Mouse (Mus musculus) heart, embryonic 14.5 days (tissue): ENCODE measurements around the gene Sgms1. TPM values are rescaled to one million over a fixed set of nuclear protein-coding genes. Genes with fewer than 3 reads are reported as not detected.
A peak's percentile ranks its signal among the peaks of the same experiment; 100 is the strongest.

ENCODE experiments used
- ATAC-seq: fragments of 200-750 bp; cut with Nextera tagmentation; 2 replicates; pipeline ENCODE4 v1.8.0; 2017; ENCODE audit warnings: low read depth, moderate TSS enrichment; ENCODE audit not compliant: insufficient number of reproducible peaks, insufficient read depth, low FRiP score
- H3K27ac ChIP-seq, 2 experiments: fragments of 200-500 bp in 1 of 2; fragments of 300-500 bp in 1 of 2; sonication (generic) in 1 of 2; replicated peaks in 1 of 2; 2 replicates each; pipeline ENCODE4 v1.5.1; 2012 to 2014; ENCODE audit warnings: low read depth in 2 of 2, low read length in 2 of 2, control low read depth in 1 of 2, mild to moderate bottlenecking in 1 of 2, mixed read lengths in 1 of 2; ENCODE audit not compliant: control insufficient read depth in 1 of 2, insufficient read depth in 1 of 2
- H3K27me3 ChIP-seq: fragments of 300-500 bp; sonication (generic); 2 replicates; pipeline ENCODE4 v1.6.1; 2014; ENCODE audit warnings: mild to moderate bottlenecking, low read length, control low read depth; ENCODE audit not compliant: control insufficient read depth, insufficient read depth
- H3K36me3 ChIP-seq: fragments of 300-500 bp; sonication (generic); 2 replicates; pipeline ENCODE4 v1.6.1; 2014; ENCODE audit warnings: mild to moderate bottlenecking, control low read depth, low read length, mixed read lengths; ENCODE audit not compliant: control insufficient read depth, insufficient read depth
- H3K4me1 ChIP-seq, 2 experiments: fragments of 200-500 bp in 1 of 2; fragments of 300-500 bp in 1 of 2; sonication (generic) in 1 of 2; 2 replicates each; pipeline ENCODE4 v1.6.1; 2012 to 2014; ENCODE audit warnings: low read length in 2 of 2, control low read depth in 1 of 2, mixed read lengths in 1 of 2; ENCODE audit not compliant: control insufficient read depth in 2 of 2, insufficient read depth in 2 of 2
- H3K4me2 ChIP-seq: fragments of 300-500 bp; sonication (generic); 2 replicates; pipeline ENCODE4 v1.6.1; 2014; ENCODE audit warnings: mild to moderate bottlenecking, low read length
- H3K4me3 ChIP-seq, 2 experiments: fragments of 200-500 bp in 1 of 2; fragments of 300-500 bp in 1 of 2; sonication (generic) in 1 of 2; 2 replicates each; pipeline ENCODE4 v1.5.1; 2012 to 2014; ENCODE audit warnings: low read length in 2 of 2, mild to moderate bottlenecking in 2 of 2, control low read depth in 1 of 2, low read depth in 1 of 2, moderate library complexity in 1 of 2; ENCODE audit not compliant: control insufficient read depth in 1 of 2, insufficient read depth in 1 of 2
- H3K9ac ChIP-seq: fragments of 300-500 bp; sonication (generic); 2 replicates; pipeline ENCODE4 v1.6.1; 2014; ENCODE audit warnings: mild to moderate bottlenecking, low read length
- H3K9me3 ChIP-seq: fragments of 300-500 bp; sonication (generic); 2 replicates; pipeline ENCODE4 v1.6.1; 2016; ENCODE audit warnings: low read length, control low read depth; ENCODE audit not compliant: control insufficient read depth
- WGBS: fragments of 180-500 bp; shearing (Covaris S2); extraction: QIAGEN DNeasy Blood & Tissue Kit; methylation state at CpG from one replicate; pipeline ENCODE4 v1.1.7; 2014; 5-methylcytosine and 5-hydroxymethylcytosine counted together
- polyA plus RNA-seq: library from polyadenylated mRNA; unstranded; fragments of >200 nt; fragmentation: Nextera tagmentation; extraction: Ambion mirVana; gene quantifications from 2 replicates; pipeline ENCODE4 v1.2.1, GENCODE M21; 2014

Sgms1 gene
- polyA plus RNA-seq, 1 experiment from 2014 or later: 41.3 TPM

DNA sequence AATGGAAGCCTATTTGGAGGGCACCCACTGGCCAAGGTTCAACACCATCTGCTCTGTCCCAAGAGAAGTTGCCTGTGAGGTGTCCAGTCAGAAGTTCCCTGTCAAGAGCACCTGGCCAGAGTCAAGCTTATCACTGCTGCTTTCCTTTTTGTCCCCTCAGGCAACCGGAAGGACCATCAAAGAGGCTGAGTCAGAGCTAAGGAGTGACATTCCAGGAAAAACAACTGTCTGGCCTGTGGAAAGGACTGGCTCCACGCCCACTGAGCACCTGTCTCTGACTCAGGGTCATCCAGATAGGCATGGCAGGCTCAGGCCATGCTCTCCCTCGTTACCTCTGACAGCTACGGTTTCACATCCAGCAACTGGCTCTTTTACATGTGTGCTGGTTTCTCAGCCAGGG is 147.4 kb downstream of the Sgms1 start:
- Histone ChIP-seq H3K4me2 (no peak overlapping the region), H3K27ac (0 out of 4 replicates have a peak overlapping the region, but pooled peaks of 1 of the 2 experiments have one; percentile 24), H3K36me3 (no peaks in the 10 kb centered on the region), H3K9me3 (no peaks in the 10 kb centered on the region; the same call in 1 of the 2 replicates), H3K27me3 (no peaks in the 10 kb centered on the region), H3K4me1 (peaks cover 20 to 30% of the 10 kb centered on the region in 2 experiments), H3K9ac (no peak overlapping the region), H3K4me3 (no peak overlapping the region)
- WGBS: 37% methylated on average over 4 of the region's 4 CpGs
- no peak for ATAC-seq

DNA sequence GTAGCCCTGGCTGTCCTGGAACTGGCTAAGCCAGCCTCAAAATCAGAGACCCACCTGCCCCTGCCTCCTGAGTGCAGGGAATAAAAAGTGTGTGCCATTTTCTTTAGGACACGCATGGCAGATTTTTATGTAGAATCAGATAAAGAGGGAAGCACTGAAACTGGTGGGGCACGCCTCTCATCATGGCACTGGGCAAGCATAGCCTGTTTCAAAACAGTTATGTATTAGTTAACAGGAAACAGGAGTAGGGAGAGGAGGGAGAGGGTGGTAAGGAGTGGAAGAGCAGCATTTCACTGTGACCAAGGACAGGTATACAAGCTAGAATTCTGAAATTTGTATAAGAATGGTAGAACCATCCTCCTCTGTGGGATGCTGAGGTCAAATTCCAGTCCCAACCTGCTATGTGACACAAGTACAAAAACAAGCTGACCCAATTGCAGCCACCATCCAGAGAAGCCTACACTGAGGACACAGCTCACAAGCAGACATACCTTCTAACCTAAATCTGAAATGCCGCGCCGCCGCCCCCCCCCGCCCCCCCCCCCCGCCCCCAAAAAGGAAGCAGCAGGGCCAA is 149.0 kb downstream of the Sgms1 start:
- Histone ChIP-seq H3K36me3 (no peaks in the 10 kb centered on the region), H3K9me3 (no peaks in the 10 kb centered on the region; the same call in 1 of the 2 replicates), H3K27ac (no peak overlapping the region), H3K9ac (no peak overlapping the region), H3K4me2 (no peak overlapping the region), H3K27me3 (no peaks in the 10 kb centered on the region), H3K4me1 (peaks cover 20 to 30% of the 10 kb centered on the region in 2 experiments), H3K4me3 (no peak overlapping the region)
- no peak for ATAC-seq
- WGBS: 81% methylated on average over 8 of the region's 8 CpGs

DNA sequence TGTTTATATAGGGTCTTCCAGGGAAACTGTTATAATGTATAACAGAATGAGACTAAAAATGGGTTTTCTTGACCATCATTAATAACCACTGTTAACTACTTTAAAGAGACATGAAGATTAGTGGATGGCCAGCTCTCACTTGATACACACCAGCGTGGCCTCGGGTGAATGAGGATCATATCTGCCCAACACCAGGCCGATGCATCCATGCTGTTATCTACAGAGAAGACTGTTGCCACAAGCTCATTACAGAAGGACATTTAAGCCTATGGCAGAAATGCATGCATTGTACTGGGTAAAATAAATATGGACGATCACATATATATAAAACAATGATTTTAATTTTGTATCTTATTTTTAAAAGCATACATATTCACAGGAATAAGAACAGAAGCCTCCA is 149.6 kb downstream of the Sgms1 start:
- Histone ChIP-seq H3K9ac (no peak overlapping the region), H3K36me3 (no peaks in the 10 kb centered on the region), H3K27me3 (no peaks in the 10 kb centered on the region), H3K4me1 (peaks cover 18 to 27% of the 10 kb centered on the region in 2 experiments), H3K27ac (no peak overlapping the region), H3K4me2 (no peak overlapping the region), H3K4me3 (no peak overlapping the region), H3K9me3 (no peaks in the 10 kb centered on the region; the same call in 1 of the 2 replicates)
- WGBS: 58% methylated on average over 4 of the region's 4 CpGs
- ATAC-seq: no peak

DNA sequence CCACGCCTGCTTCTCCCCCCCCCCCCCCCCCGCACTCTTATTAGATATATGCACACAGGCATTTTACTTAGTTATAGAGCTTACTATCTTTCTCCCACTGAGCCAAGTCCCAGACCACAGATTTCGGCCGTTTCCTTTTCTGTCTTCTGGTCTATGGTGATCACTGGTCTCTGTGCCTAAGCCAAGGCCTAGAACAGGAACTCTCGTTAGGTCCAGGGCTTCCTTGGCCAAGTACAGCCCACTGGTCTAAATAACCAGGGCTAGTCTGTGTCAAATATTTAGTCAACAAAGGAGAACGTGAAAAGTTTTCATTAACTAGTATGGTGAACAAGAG is 150.1 kb downstream of the Sgms1 start:
- Histone ChIP-seq H3K4me2 (no peak overlapping the region), H3K4me3 (no peak overlapping the region), H3K9ac (no peak overlapping the region), H3K9me3 (no peaks in the 10 kb centered on the region; the same call in 1 of the 2 replicates), H3K4me1 (peaks cover 18 to 26% of the 10 kb centered on the region in 2 experiments), H3K36me3 (no peaks in the 10 kb centered on the region), H3K27me3 (no peaks in the 10 kb centered on the region), H3K27ac (no peak overlapping the region)
- ATAC-seq: no peak
- 66% methylated on average over 6 of the region's 6 CpGs for WGBS

DNA sequence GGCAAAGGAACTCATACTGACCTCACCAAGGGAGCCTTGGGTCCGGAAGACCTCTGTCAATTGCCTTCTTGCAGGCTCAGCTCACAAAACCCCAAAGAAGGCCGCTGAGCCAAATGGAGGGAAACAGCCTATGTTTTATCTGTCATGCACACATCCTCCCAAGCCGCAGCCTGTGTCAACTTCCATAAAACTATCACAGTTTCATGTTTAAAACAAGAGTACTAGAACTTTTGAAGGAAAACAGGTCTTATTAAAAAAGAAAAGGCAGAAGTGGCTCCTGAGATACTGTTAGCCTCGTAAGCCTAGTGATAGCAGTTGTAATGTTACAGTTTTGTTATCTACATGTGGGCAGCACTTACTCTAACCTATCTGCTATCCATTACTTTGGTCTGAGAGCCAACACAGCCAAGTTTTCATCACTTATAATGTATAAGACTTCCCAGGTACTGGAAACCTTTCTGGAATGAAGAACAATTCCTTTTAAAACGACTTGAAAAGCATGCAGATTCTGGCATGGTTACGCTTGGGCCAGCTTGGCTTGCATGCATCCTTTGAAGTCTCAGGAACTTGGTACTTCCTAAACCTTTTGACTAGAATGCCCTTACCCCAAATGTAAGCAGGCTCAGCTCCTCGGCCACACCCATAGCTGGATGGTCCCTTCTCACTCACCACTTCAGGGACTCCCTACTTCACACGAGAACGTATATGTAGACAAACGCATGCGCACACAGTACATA is 150.6 kb downstream of the Sgms1 start:
- H3K9ac ChIP-seq: no peak overlapping the region
- H3K27me3 ChIP-seq: no peaks in the 10 kb centered on the region
- no peak overlapping the region for H3K4me3 ChIP-seq
- 57% methylated on average over 11 of the region's 11 CpGs for WGBS
- peak overlapping the region in 1 of 2 experiments; percentile 28; a peak in 1 of 4 replicates for H3K27ac ChIP-seq
- no peaks in the 10 kb centered on the region; the same call in 1 of the 2 replicates for H3K9me3 ChIP-seq
- H3K4me1 ChIP-seq: peaks cover 18 to 26% of the 10 kb centered on the region in 2 experiments
- no peaks in the 10 kb centered on the region for H3K36me3 ChIP-seq
- no peak overlapping the region for H3K4me2 ChIP-seq
- ATAC-seq: no peak; the same call in 1 of the 2 replicates

DNA sequence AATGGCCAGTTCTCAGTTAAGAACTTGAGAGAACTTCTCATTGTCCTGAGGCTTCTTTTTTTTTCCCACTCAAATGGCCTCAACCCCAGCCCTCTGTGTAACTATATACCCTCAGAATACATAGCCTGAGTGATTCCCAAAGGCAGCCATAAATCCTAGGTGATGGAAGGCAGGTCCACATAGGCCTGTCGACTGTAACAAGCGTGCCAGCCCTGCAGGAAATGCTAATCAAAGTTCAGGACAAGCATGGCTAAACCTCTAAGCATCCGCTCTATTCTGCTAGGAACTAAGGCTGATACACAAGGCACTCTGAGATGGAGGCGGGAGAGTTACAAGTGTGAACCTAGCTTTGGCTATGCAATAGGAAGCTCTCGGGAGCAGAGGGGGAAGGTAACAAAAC is 151.8 kb downstream of the Sgms1 start:
- Histone ChIP-seq H3K9me3 (no peaks in the 10 kb centered on the region), H3K27ac (no peak overlapping the region), H3K9ac (no peak overlapping the region), H3K27me3 (no peaks in the 10 kb centered on the region), H3K36me3 (no peaks in the 10 kb centered on the region), H3K4me2 (no peak overlapping the region), H3K4me1 (peaks cover 18 to 26% of the 10 kb centered on the region in 2 experiments), H3K4me3 (no peak overlapping the region)
- ATAC-seq: no peak
- 55% methylated on average over 5 of the region's 5 CpGs for WGBS

DNA sequence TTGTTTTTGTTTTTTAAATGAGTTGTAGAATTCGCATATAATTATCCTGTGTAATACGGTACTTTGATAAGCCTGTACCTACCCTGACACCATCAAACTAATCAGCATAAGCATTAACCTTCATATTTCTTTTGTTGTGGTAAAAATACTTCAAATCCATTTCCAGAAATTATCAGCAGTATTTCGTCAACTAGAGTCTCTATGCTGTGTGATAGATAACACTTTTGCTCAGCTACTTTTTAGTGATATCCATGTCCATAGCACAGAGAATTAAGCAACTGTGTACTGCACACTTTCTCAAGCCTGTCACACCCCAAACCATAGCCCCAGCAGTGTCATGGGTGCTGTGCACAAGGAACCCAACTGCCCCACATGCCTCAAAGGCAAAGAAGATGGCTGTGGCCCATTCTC is 152.3 kb downstream of the Sgms1 start:
- ATAC-seq: no peak
- Histone ChIP-seq H3K27ac (no peak overlapping the region), H3K4me1 (peaks cover 16 to 22% of the 10 kb centered on the region in 2 experiments), H3K4me2 (no peak overlapping the region), H3K9ac (no peak overlapping the region), H3K36me3 (no peaks in the 10 kb centered on the region), H3K9me3 (no peaks in the 10 kb centered on the region), H3K4me3 (no peak overlapping the region), H3K27me3 (no peaks in the 10 kb centered on the region)
- WGBS: 74% methylated on average over 3 of the region's 3 CpGs
